Mouse (Mus musculus) forebrain, embryonic 12.5 days (tissue): ENCODE measurements at regions not wholly inside any gene's neighbourhood (a gene's known extent, or its start where the extent isn't known, plus 50 kb on each side); places are given as distances from the start of the nearest gene placed in this dataset.
A peak's percentile ranks its signal among the peaks of the same experiment; 100 is the strongest.

Experiments used
- ATAC-seq: fragments of 200-750 bp; cut with Nextera tagmentation; 2 replicates; pipeline ENCODE4 v1.8.0; 2017; ENCODE audit warnings: moderate TSS enrichment; ENCODE audit not compliant: low FRiP score
- H3K27ac ChIP-seq: fragments of 300-500 bp; sonication (generic); 2 replicates; pipeline ENCODE4 v1.5.1; 2016; ENCODE audit warnings: mild to moderate bottlenecking
- H3K27me3 ChIP-seq: fragments of 300-500 bp; sonication (generic); 2 replicates; pipeline ENCODE4 v1.6.1; 2016; ENCODE audit warnings: mild to moderate bottlenecking
- H3K36me3 ChIP-seq: fragments of 300-500 bp; sonication (generic); replicated peaks from 2 replicates; pipeline ENCODE4 v1.6.1; 2016; ENCODE audit warnings: mild to moderate bottlenecking
- H3K4me1 ChIP-seq: fragments of 300-500 bp; sonication (generic); 2 replicates; pipeline ENCODE4 v1.6.1; 2016
- H3K4me2 ChIP-seq: fragments of 300-500 bp; sonication (generic); 2 replicates; pipeline ENCODE4 v1.6.1; 2016; ENCODE audit warnings: mild to moderate bottlenecking, moderate library complexity
- H3K4me3 ChIP-seq: fragments of 300-500 bp; sonication (generic); replicated peaks from 2 replicates; pipeline ENCODE4 v1.5.1; 2016; ENCODE audit warnings: mild to moderate bottlenecking
- H3K9ac ChIP-seq: fragments of 300-500 bp; sonication (generic); 2 replicates; pipeline ENCODE4 v1.6.1; 2016; ENCODE audit warnings: mild to moderate bottlenecking
- H3K9me3 ChIP-seq: fragments of 300-500 bp; sonication (generic); 2 replicates; pipeline ENCODE4 v1.6.1; 2016
- WGBS: fragments of 180-500 bp; shearing (Covaris S2); methylation state at CpG from one replicate; pipeline ENCODE4 v1.1.7; 2016; 5-methylcytosine and 5-hydroxymethylcytosine counted together

- ATAC-seq = no peak
- H3K4me1 ChIP-seq = no peaks in the 10 kb centered on the region
- no peak overlapping the region for H3K9ac ChIP-seq
- no peaks in the 10 kb centered on the region for H3K9me3 ChIP-seq
- H3K27ac ChIP-seq = no peak overlapping the region
- H3K4me2 ChIP-seq = no peak overlapping the region
- H3K4me3 ChIP-seq = no peak overlapping the region
- no peaks in the 10 kb centered on the region for H3K27me3 ChIP-seq
- H3K36me3 ChIP-seq = no peaks in the 10 kb centered on the region
These were observed 117.5 kb upstream of the Rreb1 start for GRCm38 (mm10) chr13:37660668-37661067.

GRCm38 (mm10) chr13:37664116-37664515, 114.1 kb upstream of the Rreb1 start:
- H3K4me2 ChIP-seq = no peak overlapping the region
- no peak for ATAC-seq
- no peaks in the 10 kb centered on the region for H3K36me3 ChIP-seq
- no peak overlapping the region for H3K9ac ChIP-seq
- H3K9me3 ChIP-seq = no peaks in the 10 kb centered on the region
- WGBS = 80% methylated on average over 2 of the region's 2 CpGs
- no peak overlapping the region for H3K4me3 ChIP-seq
- H3K4me1 ChIP-seq = no peaks in the 10 kb centered on the region
- H3K27ac ChIP-seq = no peak overlapping the region
- H3K27me3 ChIP-seq = no peaks in the 10 kb centered on the region

DNA sequence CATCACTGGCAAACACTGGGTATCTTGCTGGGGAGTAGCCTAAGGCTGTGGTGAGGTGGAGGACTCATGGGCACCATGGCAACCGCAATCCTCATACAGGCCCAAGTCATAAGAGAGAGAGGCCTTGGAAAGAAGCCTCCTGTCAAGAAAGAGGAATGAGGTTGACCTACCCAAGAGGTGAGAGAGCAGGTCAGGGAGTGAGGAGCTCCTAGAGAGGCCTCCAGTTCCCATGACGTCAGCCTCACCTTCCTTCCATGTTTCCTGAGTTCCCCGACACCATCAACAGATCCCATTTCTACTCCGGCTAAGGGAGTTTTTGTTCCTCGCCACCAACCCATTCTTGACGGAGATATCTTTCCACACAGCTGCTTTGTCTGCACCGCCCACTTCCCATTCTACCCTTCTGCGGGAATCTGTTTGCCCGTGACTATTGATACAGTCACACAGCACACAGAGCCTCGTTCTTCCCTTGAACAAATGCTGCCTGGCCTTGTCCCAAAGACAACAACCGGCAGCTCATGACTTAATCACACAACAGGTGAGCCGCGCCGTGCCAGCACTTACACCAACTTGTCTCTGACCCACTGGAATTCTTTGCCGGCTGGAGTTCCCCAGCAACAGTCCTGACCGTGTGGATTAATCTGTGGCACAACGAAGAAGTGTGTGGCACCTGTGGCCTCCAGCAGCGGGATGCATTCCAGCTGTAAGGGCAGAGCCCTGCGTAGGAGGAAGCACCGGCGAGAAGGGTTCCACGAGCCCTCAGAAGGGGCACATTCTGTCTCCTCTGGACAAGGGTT, 111.8 kb upstream of the Rreb1 start:
- no peak overlapping the region for H3K27ac ChIP-seq
- H3K36me3 ChIP-seq = no peaks in the 10 kb centered on the region
- 87% methylated on average over 22 of the region's 22 CpGs for WGBS
- H3K9me3 ChIP-seq = no peaks in the 10 kb centered on the region
- ATAC-seq = no peak
- no peak overlapping the region for H3K9ac ChIP-seq
- H3K4me3 ChIP-seq = no peak overlapping the region
- no peaks in the 10 kb centered on the region for H3K27me3 ChIP-seq
- no peaks in the 10 kb centered on the region for H3K4me1 ChIP-seq
- H3K4me2 ChIP-seq = no peak overlapping the region

GRCm38 (mm10) chr13:37667386-37667785, 110.8 kb upstream of the Rreb1 start:
- H3K4me1 ChIP-seq = no peaks in the 10 kb centered on the region
- no peak overlapping the region for H3K4me2 ChIP-seq
- H3K27ac ChIP-seq = no peak overlapping the region
- H3K9ac ChIP-seq = no peak overlapping the region
- H3K27me3 ChIP-seq = no peaks in the 10 kb centered on the region
- H3K4me3 ChIP-seq = no peak overlapping the region
- no peak for ATAC-seq
- 79% methylated on average over 4 of the region's 4 CpGs for WGBS
- H3K36me3 ChIP-seq = no peaks in the 10 kb centered on the region
- H3K9me3 ChIP-seq = no peaks in the 10 kb centered on the region

DNA sequence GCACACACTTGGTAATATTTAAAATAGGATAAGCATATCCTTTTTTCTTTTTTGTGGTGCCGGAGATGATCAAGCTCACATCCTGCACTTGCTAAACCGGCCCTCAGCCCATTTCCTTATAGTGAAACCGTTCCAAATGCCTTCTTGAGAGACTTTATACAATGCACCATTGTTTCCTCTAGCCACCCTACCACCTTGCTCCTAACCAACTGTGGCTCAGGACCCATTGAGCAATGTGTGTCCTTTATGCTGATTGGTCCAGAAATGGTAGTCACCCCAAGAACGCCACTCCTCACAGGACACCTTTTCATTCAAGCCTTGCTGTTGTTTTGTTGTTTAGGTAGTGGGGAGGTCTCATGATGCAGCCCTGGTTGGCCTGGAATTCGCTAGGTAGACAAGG, 110.3 kb upstream of the Rreb1 start:
- Histone ChIP-seq H3K9ac (no peak overlapping the region), H3K27ac (no peak overlapping the region), H3K4me3 (no peak overlapping the region), H3K4me1 (no peaks in the 10 kb centered on the region), H3K27me3 (no peaks in the 10 kb centered on the region), H3K4me2 (no peak overlapping the region), H3K36me3 (no peaks in the 10 kb centered on the region), H3K9me3 (no peaks in the 10 kb centered on the region)
- no peak for ATAC-seq
- 78% methylated on average over 5 of the region's 5 CpGs for WGBS

DNA sequence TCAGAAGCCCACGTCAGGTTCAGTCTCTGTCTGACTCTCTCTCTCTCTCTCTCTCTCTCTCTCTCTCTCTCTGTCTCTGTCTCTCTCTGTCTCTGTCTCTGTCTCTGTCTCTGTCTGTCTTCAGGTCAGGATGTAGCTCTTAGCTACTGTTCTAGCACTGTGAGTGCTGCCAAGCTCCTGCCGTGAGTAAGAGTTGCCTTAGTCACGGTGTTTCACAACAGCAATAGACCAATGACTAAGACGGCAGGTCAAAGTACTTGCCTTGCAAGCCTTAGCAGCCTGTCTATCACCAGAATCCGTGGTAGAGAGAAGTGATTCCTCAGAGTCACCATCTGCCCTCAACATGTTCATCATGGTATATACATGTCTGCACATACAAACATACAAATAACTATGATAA, 107.1 kb upstream of the Rreb1 start:
- Histone ChIP-seq H3K9me3 (no peaks in the 10 kb centered on the region), H3K27ac (no peak overlapping the region), H3K27me3 (no peaks in the 10 kb centered on the region), H3K4me3 (no peak overlapping the region), H3K36me3 (no peaks in the 10 kb centered on the region), H3K4me2 (no peak overlapping the region), H3K9ac (no peak overlapping the region), H3K4me1 (no peaks in the 10 kb centered on the region)
- 87% methylated on average over 5 of the region's 5 CpGs for WGBS
- no peak for ATAC-seq

DNA sequence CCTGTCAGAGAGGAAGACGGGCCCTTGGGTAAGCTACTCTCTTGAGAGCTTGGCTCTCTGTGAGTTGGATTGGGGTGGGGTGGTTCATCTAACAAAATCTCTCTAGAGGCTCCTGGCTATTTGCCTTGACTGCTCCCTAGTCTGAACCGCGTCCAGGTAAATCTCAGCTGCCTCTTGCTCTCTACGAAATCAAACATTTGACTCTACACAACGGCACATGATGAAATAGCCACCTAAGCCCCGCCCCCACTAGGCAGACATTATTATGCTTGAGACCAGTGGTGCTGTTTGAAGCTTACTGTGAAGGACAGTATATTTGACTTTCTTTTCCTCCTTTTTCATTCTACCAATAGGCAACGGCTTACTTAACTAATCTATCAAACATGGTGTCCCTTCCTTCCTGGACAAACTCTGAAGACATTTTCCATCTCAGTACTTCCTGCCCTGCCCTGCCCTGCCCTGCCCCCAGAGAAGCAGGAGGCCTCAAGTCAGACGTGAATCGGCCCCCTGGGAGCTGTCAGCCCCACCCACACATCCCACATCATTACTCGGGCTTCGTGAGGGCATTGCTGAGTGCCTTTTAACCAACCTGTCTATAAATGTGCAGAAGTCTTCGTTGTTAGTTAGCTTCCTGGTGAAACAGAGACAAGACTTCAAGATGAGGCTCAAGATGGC, 103.4 kb upstream of the Rreb1 start:
- Histone ChIP-seq H3K9me3 (no peaks in the 10 kb centered on the region), H3K27me3 (no peaks in the 10 kb centered on the region), H3K4me1 (no peaks in the 10 kb centered on the region), H3K36me3 (no peaks in the 10 kb centered on the region), H3K4me3 (no peak overlapping the region), H3K4me2 (no peak overlapping the region), H3K27ac (no peak overlapping the region), H3K9ac (no peak overlapping the region)
- no peak for ATAC-seq
- 80% methylated on average over 12 of the region's 12 CpGs for WGBS

DNA sequence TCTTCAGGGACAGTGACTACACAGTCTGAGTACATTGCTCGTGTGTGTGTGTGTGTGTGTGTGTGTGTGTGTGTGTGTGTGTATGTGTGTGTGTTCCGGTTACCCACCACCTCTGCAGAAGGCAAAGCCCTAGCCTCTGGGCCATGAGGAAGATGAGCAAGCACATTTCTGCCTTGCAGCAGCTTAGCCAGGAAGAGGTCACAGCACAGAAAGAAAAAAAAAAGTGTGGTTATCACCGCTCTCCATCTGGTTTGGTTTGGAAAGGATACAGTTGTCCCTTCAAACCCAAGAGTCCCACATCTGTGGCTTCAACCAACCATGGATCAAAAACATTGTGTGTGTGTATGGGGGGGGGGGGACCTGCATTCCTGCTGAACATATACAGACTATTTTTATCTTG, 102.5 kb upstream of the Rreb1 start:
- ATAC-seq = no peak
- 91% methylated on average over 3 of the region's 3 CpGs for WGBS
- peaks cover 1% of the 10 kb centered on the region; the same call in 1 of the 2 replicates for H3K4me1 ChIP-seq
- no peak overlapping the region for H3K27ac ChIP-seq
- no peak overlapping the region for H3K9ac ChIP-seq
- H3K9me3 ChIP-seq = no peaks in the 10 kb centered on the region
- H3K36me3 ChIP-seq = no peaks in the 10 kb centered on the region
- H3K4me3 ChIP-seq = no peak overlapping the region
- no peak overlapping the region for H3K4me2 ChIP-seq
- H3K27me3 ChIP-seq = no peaks in the 10 kb centered on the region

GRCm38 (mm10) chr13:37676912-37677311, 101.3 kb upstream of the Rreb1 start:
- Histone ChIP-seq H3K27me3 (no peaks in the 10 kb centered on the region), H3K4me1 (peaks cover 5% of the 10 kb centered on the region), H3K4me3 (no peak overlapping the region), H3K4me2 (no peak overlapping the region), H3K27ac (no peak overlapping the region), H3K9ac (no peak overlapping the region), H3K36me3 (no peaks in the 10 kb centered on the region), H3K9me3 (no peaks in the 10 kb centered on the region)
- ATAC-seq = no peak
- WGBS = 87% methylated on average over 6 of the region's 6 CpGs

DNA sequence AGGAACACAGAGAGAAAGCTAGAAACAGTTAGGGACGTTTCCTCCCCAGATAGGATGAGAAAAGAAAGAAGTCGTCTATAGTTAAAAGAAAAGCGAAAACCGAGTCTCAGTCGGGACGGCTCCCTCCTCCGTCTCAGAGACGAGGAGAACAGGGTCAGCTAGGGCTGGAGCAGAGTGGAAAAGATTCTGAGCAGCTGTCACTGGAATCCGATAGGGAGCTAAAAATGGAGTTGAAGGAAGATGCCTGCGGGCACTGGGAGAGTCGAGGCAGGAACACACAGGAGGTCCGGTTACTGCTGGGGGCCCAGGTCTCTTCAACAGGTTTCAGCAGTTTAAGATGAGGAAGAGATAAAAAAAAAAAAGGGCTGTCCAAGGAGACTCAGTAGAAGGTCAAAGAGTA, 99.9 kb upstream of the Rreb1 start:
- H3K9ac ChIP-seq = no peak overlapping the region
- H3K27ac ChIP-seq = no peak overlapping the region
- no peaks in the 10 kb centered on the region for H3K9me3 ChIP-seq
- no peak overlapping the region for H3K4me2 ChIP-seq
- no peaks in the 10 kb centered on the region for H3K27me3 ChIP-seq
- peaks cover 5% of the 10 kb centered on the region for H3K4me1 ChIP-seq
- 84% methylated on average over 12 of the region's 12 CpGs for WGBS
- ATAC-seq = no peak
- H3K36me3 ChIP-seq = no peaks in the 10 kb centered on the region
- no peak overlapping the region for H3K4me3 ChIP-seq

- 94% methylated on average over 9 of the region's 9 CpGs for WGBS
- H3K27me3 ChIP-seq = no peaks in the 10 kb centered on the region
These were observed 99.4 kb upstream of the Rreb1 start for GRCm38 (mm10) chr13:37678772-37679171.

DNA sequence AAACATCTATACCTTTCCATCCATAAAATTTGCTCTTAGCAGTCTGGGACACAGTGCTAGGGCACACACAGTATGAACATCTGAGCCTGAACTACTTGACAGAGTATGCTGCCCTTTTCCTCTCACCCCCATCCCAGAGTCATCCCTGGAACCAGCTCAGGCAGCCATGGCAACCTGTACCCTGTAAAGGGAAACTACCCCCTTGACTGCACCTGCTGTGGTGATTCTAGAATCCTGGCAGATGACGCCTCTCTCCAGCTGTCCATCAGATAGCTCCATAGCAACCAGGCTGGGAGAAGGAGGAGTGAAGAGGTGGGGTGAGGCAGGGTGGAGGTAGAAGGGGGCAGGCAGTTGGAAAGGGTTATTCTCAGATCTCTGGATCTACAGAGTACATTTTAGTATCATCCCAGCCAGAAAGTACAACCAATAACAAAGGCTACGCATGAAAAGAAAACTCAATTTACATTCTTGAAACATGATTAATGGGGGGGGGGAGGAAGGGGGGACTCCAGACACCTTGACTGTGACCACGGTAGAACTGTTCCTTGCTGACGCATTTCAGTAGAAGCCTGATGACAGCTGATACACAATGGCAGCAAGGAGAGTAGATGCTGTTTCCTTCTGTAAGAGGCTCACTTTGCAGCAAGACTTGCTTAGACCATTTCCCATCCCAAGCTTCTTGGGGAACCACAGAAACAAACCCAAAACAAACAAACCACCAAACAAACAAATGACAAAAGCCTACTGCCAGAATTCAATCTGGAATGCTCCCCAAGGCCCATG, 97.2 kb upstream of the Rreb1 start:
- Histone ChIP-seq H3K9ac (no peak overlapping the region), H3K4me1 (peaks cover 5% of the 10 kb centered on the region), H3K36me3 (no peaks in the 10 kb centered on the region), H3K4me3 (no peak overlapping the region), H3K27me3 (no peaks in the 10 kb centered on the region), H3K9me3 (no peaks in the 10 kb centered on the region), H3K27ac (no peak overlapping the region), H3K4me2 (no peak overlapping the region)
- ATAC-seq = peak; percentile 60; the same call in 1 of the 2 replicates
- WGBS = 53% methylated on average over 4 of the region's 4 CpGs

More at GRCm38 (mm10) chr13:37678772-37679171, 99.4 kb upstream of the Rreb1 start:
- H3K4me1 ChIP-seq = peaks cover 5% of the 10 kb centered on the region
- H3K36me3 ChIP-seq = no peaks in the 10 kb centered on the region
- no peaks in the 10 kb centered on the region for H3K9me3 ChIP-seq
- H3K4me3 ChIP-seq = no peak overlapping the region
- H3K4me2 ChIP-seq = no peak overlapping the region
- no peak overlapping the region for H3K9ac ChIP-seq
- no peak for ATAC-seq
- no peak overlapping the region for H3K27ac ChIP-seq
